Mouse (Mus musculus): ENCODE results near the gene Erbb2.

- no peak for TF ChIP-seq CTCF (IDR thresholded peaks at IDR 0.05; ENCODE audit: borderline replicate concordance, insufficient read depth, low read depth, low read length)
- no peak for TF ChIP-seq POLR2A (IDR thresholded peaks at IDR 0.05; ENCODE audit: borderline replicate concordance, insufficient read depth, low read length)
These were observed 64.9 kb downstream of the Erbb2 start for GRCm38 (mm10) chr11:98477011-98477701.

All from cerebellum, adult 2 months (tissue).